Comparison of ENCODE assay signal across 21 mouse cellular contexts in the genomic region with DNA sequence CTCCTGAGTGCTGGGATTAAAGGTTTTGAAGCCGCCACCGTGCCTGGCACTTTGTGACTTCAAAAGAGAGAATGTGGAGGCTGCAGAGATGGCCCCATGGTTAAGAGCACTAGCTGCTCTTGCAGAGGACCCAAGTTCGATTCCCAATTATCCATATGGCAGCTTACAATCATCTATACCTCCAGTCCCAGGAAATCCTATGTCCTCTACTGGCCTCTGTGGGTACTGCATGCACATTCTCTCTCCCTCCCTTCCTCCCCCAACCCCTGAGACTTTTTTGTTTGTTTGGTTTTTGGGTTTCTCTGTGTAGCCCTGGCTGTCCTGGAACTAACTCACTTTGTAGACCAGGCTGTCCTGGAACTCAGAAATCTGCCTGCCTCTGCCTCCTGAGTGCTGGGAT. TPM values are rescaled to one million over a fixed set of nuclear protein-coding genes. Genes with fewer than 3 reads are reported as not detected.
DNase-seq lines count a peak whose midpoint lies in the region; ATAC-seq and TF ChIP-seq lines count a peak whose summit lies in the region.
"Had no signal": no experiment of that assay in that cellular context is flagged by ENCODE, and none has a peak within 500 bp of the region (broad histone marks: within the 10 kb centered on the region; RNA-seq: fewer than 3 reads in every experiment).

No protein-coding gene starts in this region.

- WGBS in heart, adult 2 months, result 75% methylated on average over 3 of the region's 3 CpGs
- WGBS in heart, embryonic 10.5 days, result 73% methylated on average over 3 of the region's 3 CpGs
- 86% methylated on average over 3 of the region's 3 CpGs for WGBS in liver, adult 2 months

- no peaks in the 10 kb centered on the region for H3K36me3 ChIP-seq in heart, adult 2 months (ENCODE audit: control insufficient read depth, insufficient read depth, low read length)
- no peaks in the 10 kb centered on the region for H3K36me3 ChIP-seq in heart, embryonic 10.5 days
- H3K36me3 ChIP-seq in liver, adult 2 months (ENCODE audit: control insufficient read depth, insufficient read depth, low read length), result peaks cover 44% of the 10 kb centered on the region
- H3K36me3 ChIP-seq in ES-Bruce4 (ENCODE audit: control insufficient read depth, insufficient read depth, low read length, poor library complexity, severe bottlenecking), result peaks cover 16% of the 10 kb centered on the region; the same call in 1 of the 2 replicates
- H3K36me3 ChIP-seq: embryonic facial prominence, embryonic 12.5 days had no signal

- no peak for TF ChIP-seq POLR2A in heart, adult 2 months (IDR thresholded peaks at IDR 0.05; ENCODE audit: insufficient read depth, low read depth, low read length)
- no peak for TF ChIP-seq POLR2A in liver, adult 2 months (IDR thresholded peaks at IDR 0.05; ENCODE audit: extremely low read depth, insufficient read depth, low read length)
- TF ChIP-seq POLR2A in ES-Bruce4 (IDR thresholded peaks at IDR 0.05; ENCODE audit: insufficient read depth, low read length), result no peak
- no peak for TF ChIP-seq POLR2A in brain, embryonic 14.5 days (IDR thresholded peaks at IDR 0.05; ENCODE audit: borderline replicate concordance, extremely low read depth, insufficient read depth, insufficient read length, poor library complexity, severe bottlenecking)

- peak; percentile 43 for TF ChIP-seq CTCF in heart, adult 2 months (IDR thresholded peaks at IDR 0.05)
- peak; percentile 22; the same call in 1 of the 2 replicates for TF ChIP-seq CTCF in liver, adult 2 months (IDR thresholded peaks at IDR 0.05; ENCODE audit: low read depth, low read length)
- no peak for TF ChIP-seq CTCF in ES-Bruce4 (IDR thresholded peaks at IDR 0.05; ENCODE audit: low read depth, low read length)
- TF ChIP-seq CTCF in brain, embryonic 14.5 days (IDR thresholded peaks at IDR 0.05; ENCODE audit: borderline replicate concordance, extremely low read depth, insufficient read depth, insufficient read length), result peak; percentile 28; the same call in 1 of the 2 replicates

- no peak overlapping the region for H3K9ac ChIP-seq in heart, adult 2 months (ENCODE audit: low read depth, low read length)
- H3K9ac ChIP-seq in liver, adult 2 months (ENCODE audit: low read depth, low read length), result no peak overlapping the region
- H3K9ac ChIP-seq in ES-Bruce4 (ENCODE audit: low read depth, poor library complexity, severe bottlenecking), result no peak overlapping the region
- H3K9ac ChIP-seq: embryonic facial prominence, embryonic 12.5 days; forebrain, embryonic 13.5 days; midbrain, embryonic 12.5 days had no signal

- H3K27ac ChIP-seq in heart, adult 2 months, result no peak overlapping the region
- H3K27ac ChIP-seq in heart, embryonic 10.5 days, result no peak overlapping the region
- H3K27ac ChIP-seq in liver, adult 2 months (replicated peaks; ENCODE audit: insufficient read depth, low read depth, low read length), result no peak overlapping the region
- peak overlapping the region; percentile 18 for H3K27ac ChIP-seq in ES-Bruce4 (ENCODE audit: insufficient read depth, low read length)
- H3K27ac ChIP-seq: embryonic facial prominence, embryonic 12.5 days; forebrain, embryonic 13.5 days; midbrain, embryonic 12.5 days had no signal

- H3K4me3 ChIP-seq in heart, adult 2 months, result no peak overlapping the region
- H3K4me3 ChIP-seq in heart, embryonic 10.5 days, result no peak overlapping the region
- H3K4me3 ChIP-seq in liver, adult 2 months (ENCODE audit: insufficient read depth, low read depth, low read length), result no peak overlapping the region
- H3K4me3 ChIP-seq in ES-Bruce4 (ENCODE audit: low read depth, low read length), result no peak overlapping the region
- H3K4me3 ChIP-seq: embryonic facial prominence, embryonic 12.5 days; erythroblast, embryonic 14.5 days; forebrain, embryonic 13.5 days; midbrain, embryonic 12.5 days; myocyte had no signal

- no peaks in the 10 kb centered on the region for H3K79me2 ChIP-seq in heart, adult 2 months (replicated peaks; ENCODE audit: control insufficient read depth, insufficient read depth, low read length)
- no peaks in the 10 kb centered on the region for H3K79me2 ChIP-seq in liver, adult 2 months (ENCODE audit: control insufficient read depth, insufficient read depth, low read length)

- no peaks in the 10 kb centered on the region for H3K27me3 ChIP-seq in heart, adult 2 months (ENCODE audit: control insufficient read depth, insufficient read depth, low read length)
- H3K27me3 ChIP-seq in heart, embryonic 10.5 days (ENCODE audit: insufficient read depth, poor library complexity, severe bottlenecking), result no peaks in the 10 kb centered on the region
- H3K27me3 ChIP-seq in liver, adult 2 months (ENCODE audit: control insufficient read depth, insufficient read depth, low read length), result no peaks in the 10 kb centered on the region
- H3K27me3 ChIP-seq in ES-Bruce4 (ENCODE audit: control insufficient read depth, insufficient read depth, low read length, poor library complexity, severe bottlenecking), result no peaks in the 10 kb centered on the region
- H3K27me3 ChIP-seq: embryonic facial prominence, embryonic 12.5 days; forebrain, embryonic 13.5 days; midbrain, embryonic 12.5 days had no signal

- intact Hi-C loops in heart, adult 2 months (cut with DNase I), result loop anchor here (10.0 kb wide), 1 partner anchor 135 kb away; no protein-coding TSS in a partner anchor

- H3K9me3 ChIP-seq in heart, embryonic 10.5 days, result no peaks in the 10 kb centered on the region
- peaks cover 10% of the 10 kb centered on the region for H3K9me3 ChIP-seq in ES-Bruce4 (replicated peaks; ENCODE audit: control insufficient read depth, insufficient read depth, low read length, poor library complexity, severe bottlenecking)
- H3K9me3 ChIP-seq: forebrain, embryonic 13.5 days had no signal

- no peak for ATAC-seq in megakaryocyte, adult 5-6 weeks (ENCODE audit: poor library complexity, severe bottlenecking)
- ATAC-seq: forebrain, embryonic 13.5 days; inflammation-experienced regulatory T-cells, adult 6 months had no signal

- no peak for DNase-seq in heart, adult 2 months
- DNase-seq in heart, embryonic 10.5 days (ENCODE audit: low spot score), result no peak
- no peak for DNase-seq in liver, adult 2 months (ENCODE audit: extremely low read depth, low read depth, low spot score)
- no peak for DNase-seq in liver
- DNase-seq in brain, embryonic 14.5 days (ENCODE audit: low read depth), result no peak
- DNase-seq in cerebellum, postnatal 25 days, result no peak
- DNase-seq: cerebellum, adult 8-10 months; gastrocnemius, postnatal 14 days; lung, adult 2 months; right cerebral cortex, postnatal 25 days; thymus, postnatal 14 days had no signal

- TF ChIP-seq EP300 in heart, adult 2 months (IDR thresholded peaks at IDR 0.05; ENCODE audit: insufficient read depth, low read depth, low read length), result no peak
- TF ChIP-seq EP300 in ES-Bruce4 (IDR thresholded peaks at IDR 0.05; ENCODE audit: insufficient read depth, low read depth, low read length), result no peak

- no peaks in the 10 kb centered on the region for H3K4me1 ChIP-seq in heart, adult 2 months (ENCODE audit: control insufficient read depth, insufficient read depth, low read length)
- H3K4me1 ChIP-seq in heart, embryonic 10.5 days, result no peaks in the 10 kb centered on the region
- no peaks in the 10 kb centered on the region for H3K4me1 ChIP-seq in liver, adult 2 months (ENCODE audit: control insufficient read depth, insufficient read depth, low read length)
- H3K4me1 ChIP-seq in ES-Bruce4 (ENCODE audit: control insufficient read depth, insufficient read depth, low read length), result peaks cover 4% of the 10 kb centered on the region
- H3K4me1 ChIP-seq: embryonic facial prominence, embryonic 12.5 days; forebrain, embryonic 13.5 days; midbrain, embryonic 12.5 days had no signal

RNA-seq across cellular contexts. Expression of gene Slc15a4, which starts 26.6 kb away (rescaled TPM):
- total RNA-seq in heart, adult 2 months (2021), result 10 to 100 TPM; 13.1 to 13.6 TPM
- polyA plus RNA-seq in heart, adult 2 months (2012; rRNA removed), result 10.6 and 15.0 TPM in 2 replicates
- 20.4 and 22.6 TPM in 2 replicates for polyA plus RNA-seq in heart, embryonic 10.5 days (2016; fragmentation: Nextera tagmentation; extraction: Ambion mirVana)
- total RNA-seq in liver, adult 2 months (2014; rRNA removed), result 46.7 and 51.9 TPM in 2 replicates
- polyA plus RNA-seq in liver, adult 2 months (2012; rRNA removed), result 22.4 and 26.8 TPM in 2 replicates
- polyA plus RNA-seq in ES-Bruce4 (2011; ENCODE audit: insufficient read depth, insufficient read length, low read depth, missing spikeins), result 18.5 and 19.5 TPM in 2 replicates
- polyA plus RNA-seq in brain, embryonic 14.5 days (2012; rRNA removed), result 25.2 and 37.8 TPM in 2 replicates
- 39.6 and 48.4 TPM in 2 replicates for total RNA-seq in megakaryocyte, adult 5-6 weeks (2015)
- 65.4 and 292 TPM in 2 replicates for total RNA-seq in megakaryocyte, adult 5-6 weeks (2017)

RNA-seq across cellular contexts. Expression of gene Glt1d1, which starts 27.2 kb away (rescaled TPM):
- not detected for total RNA-seq in heart, adult 2 months (2021)
- not detected in 2 replicates for polyA plus RNA-seq in heart, adult 2 months (2012; rRNA removed)
- 0.11 TPM in 1 of 2 replicates, not detected in the other for polyA plus RNA-seq in heart, embryonic 10.5 days (2016; fragmentation: Nextera tagmentation; extraction: Ambion mirVana)
- 35.4 and 38.2 TPM in 2 replicates for total RNA-seq in liver, adult 2 months (2014; rRNA removed)
- polyA plus RNA-seq in liver, adult 2 months (2012; rRNA removed), result 9.7 and 14.4 TPM in 2 replicates
- 22.8 and 25.5 TPM in 2 replicates for polyA plus RNA-seq in ES-Bruce4 (2011; ENCODE audit: insufficient read depth, insufficient read length, low read depth, missing spikeins)
- 3.8 and 4.9 TPM in 2 replicates for polyA plus RNA-seq in brain, embryonic 14.5 days (2012; rRNA removed)
- total RNA-seq in megakaryocyte, adult 5-6 weeks (2015), result 0.45 and 1.2 TPM in 2 replicates
- total RNA-seq in megakaryocyte, adult 5-6 weeks (2017), result 1.7 and 4.1 TPM in 2 replicates
- total RNA-seq: common myeloid progenitor, adult 5-6 weeks; gastrocnemius, postnatal 14 days had no signal
- polyA plus RNA-seq: erythroblast, embryonic 14.5 days; heart, postnatal 0 days; inflammation-experienced regulatory T-cells, adult 6 months; myocyte had no signal
